Mouse (Mus musculus): ENCODE results near the gene Supt3. TPM values are rescaled to one million over a fixed set of nuclear protein-coding genes. Genes with fewer than 3 reads are reported as not detected.

Supt3 gene
- polyA plus RNA-seq, 1 experiment: 4.8 TPM

GRCm38 (mm10) chr17:45119609-45120201 lies 342.8 kb downstream of the Supt3 start:
- no peak for DNase-seq (ENCODE audit: low spot score)

- DNase-seq (ENCODE audit: low spot score): no peak
These were observed 346.9 kb downstream of the Supt3 start for GRCm38 (mm10) chr17:45123856-45124255.

- DNase-seq (ENCODE audit: low spot score): no peak
These were observed 351.7 kb downstream of the Supt3 start for GRCm38 (mm10) chr17:45128611-45129010.

GRCm38 (mm10) chr17:45133501-45134400 lies 356.8 kb downstream of the Supt3 start:
- DNase-seq (ENCODE audit: low spot score): no peak

GRCm38 (mm10) chr17:45136491-45136890 lies 359.5 kb downstream of the Supt3 start:
- DNase-seq (ENCODE audit: low spot score): no peak

GRCm38 (mm10) chr17:45143043-45143442 lies 366.1 kb downstream of the Supt3 start:
- no peak for DNase-seq (ENCODE audit: low spot score)

- DNase-seq (ENCODE audit: low spot score): no peak
These were observed 367.7 kb downstream of the Supt3 start for GRCm38 (mm10) chr17:45144656-45145055.

GRCm38 (mm10) chr17:45151312-45151929 lies 374.5 kb downstream of the Supt3 start:
- no peak for DNase-seq (ENCODE audit: low spot score)

GRCm38 (mm10) chr17:45153721-45154120 lies 376.8 kb downstream of the Supt3 start:
- DNase-seq (ENCODE audit: low spot score): no peak

- no peak for DNase-seq (ENCODE audit: low spot score)
These were observed 381.3 kb downstream of the Supt3 start for GRCm38 (mm10) chr17:45158171-45158691.

- no peak for DNase-seq (ENCODE audit: low spot score)
These were observed 383.7 kb downstream of the Supt3 start for GRCm38 (mm10) chr17:45160651-45161050.

- DNase-seq (ENCODE audit: low spot score): no peak
These were observed 388.8 kb downstream of the Supt3 start for GRCm38 (mm10) chr17:45165741-45166140.

Other genes with a start within 250 kb of the Supt3 start
- 2.4 and 2.6 TPM in 2 replicates for gene Runx2, start 37.6 kb downstream of the Supt3 start, polyA plus RNA-seq (2012; rRNA removed)